Mouse (Mus musculus): ENCODE results near the gene Dcaf11.
A peak's percentile ranks its signal among the peaks of the same experiment; 100 is the strongest.

The Dcaf11 gene

DNA sequence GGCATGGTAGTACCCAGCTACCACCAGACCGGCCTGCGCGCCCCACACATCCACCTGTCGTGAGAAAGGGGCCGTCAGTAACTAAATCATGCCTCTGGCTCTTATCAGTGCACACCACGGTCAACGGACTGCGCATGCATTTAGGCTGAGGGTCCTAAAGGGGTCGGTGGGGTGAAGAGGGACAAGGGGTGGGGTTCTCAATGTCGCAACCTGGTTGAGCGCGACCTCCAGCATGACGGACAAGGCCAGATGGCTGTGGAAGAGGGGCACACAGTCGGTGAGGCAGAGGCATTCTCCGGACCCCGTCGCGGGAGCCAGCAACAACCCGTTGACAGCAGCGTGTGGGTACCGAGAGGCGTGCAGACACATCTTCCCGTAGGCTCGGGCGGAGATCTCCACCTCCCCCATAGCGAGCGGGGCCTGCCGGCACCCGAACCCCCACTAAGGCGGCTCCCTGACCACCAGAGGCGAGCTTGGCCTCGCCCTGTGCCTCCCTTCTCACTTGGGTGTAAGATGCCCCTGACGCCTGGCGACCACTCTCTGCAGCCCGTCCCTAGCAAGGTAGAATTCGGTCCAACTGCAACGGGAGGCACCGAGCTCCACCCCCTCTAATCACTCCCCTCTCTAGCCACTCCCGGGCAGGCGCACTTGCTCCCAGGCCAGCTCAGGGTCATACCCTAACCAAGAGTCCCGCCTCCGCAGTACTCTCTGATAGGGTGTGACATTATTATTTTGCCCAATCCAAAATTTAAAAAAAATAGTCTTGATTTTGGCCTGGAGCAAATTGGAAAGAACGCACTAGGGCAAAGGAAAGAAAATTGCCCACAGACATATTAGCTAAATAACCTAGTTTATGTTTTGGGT, 25.1 kb downstream of the Dcaf11 start, which contains the start of gene Emc9:
Emc9 (minus strand) TSS at position 601 of the 864 bp plus-strand sequence.
- peak; percentile 83 for DNase-seq (ENCODE audit: low spot score)

DNA sequence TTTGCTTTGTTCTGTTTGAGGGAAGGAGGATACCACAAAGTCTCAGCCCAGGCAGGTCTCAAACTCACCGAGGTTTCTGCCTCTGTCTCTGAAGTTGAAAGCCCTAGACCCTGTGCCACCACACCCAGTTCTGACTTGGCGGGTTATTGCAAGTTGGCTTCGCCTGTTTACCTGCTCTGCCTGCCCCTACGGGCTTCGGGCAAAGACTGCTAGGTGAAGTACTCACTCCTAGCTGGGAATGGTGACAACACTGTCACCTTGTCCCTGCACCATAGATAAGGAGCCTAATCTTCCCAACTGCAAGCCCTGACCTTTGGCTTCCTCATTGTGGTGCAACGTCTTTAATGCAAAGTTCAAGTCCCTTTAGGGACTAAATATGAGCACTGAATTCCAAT, 25.8 kb downstream of the Dcaf11 start:
- no peak for DNase-seq (ENCODE audit: low spot score)

DNA sequence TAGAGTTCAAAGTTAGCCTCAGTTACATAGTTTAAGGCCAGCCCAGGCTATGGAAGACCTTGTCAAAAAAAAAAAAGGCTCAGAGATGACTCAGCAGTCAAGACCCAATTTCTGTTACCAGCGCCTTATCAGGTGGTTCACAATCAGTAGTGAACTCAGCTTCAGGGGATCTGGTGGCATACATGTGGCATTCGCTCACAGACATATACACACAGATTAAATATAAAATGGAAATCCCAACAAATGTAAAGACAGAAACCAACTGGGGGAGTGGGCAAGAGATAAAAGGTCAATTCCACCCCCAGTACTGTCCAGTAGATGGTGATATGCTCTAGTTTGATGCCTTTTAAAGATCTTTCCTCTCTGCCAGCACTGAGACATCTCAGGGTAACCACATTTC, 26.3 kb downstream of the Dcaf11 start:
- no peak for DNase-seq (ENCODE audit: low spot score)

- no peak for DNase-seq (ENCODE audit: low spot score)
Observed at GRCm38 (mm10) chr14:55589271-55589670, 29.5 kb downstream of the Dcaf11 start.

GRCm38 (mm10) chr14:55589771-55590448, 30.1 kb downstream of the Dcaf11 start:
- DNase-seq (ENCODE audit: low spot score) = no peak

DNA sequence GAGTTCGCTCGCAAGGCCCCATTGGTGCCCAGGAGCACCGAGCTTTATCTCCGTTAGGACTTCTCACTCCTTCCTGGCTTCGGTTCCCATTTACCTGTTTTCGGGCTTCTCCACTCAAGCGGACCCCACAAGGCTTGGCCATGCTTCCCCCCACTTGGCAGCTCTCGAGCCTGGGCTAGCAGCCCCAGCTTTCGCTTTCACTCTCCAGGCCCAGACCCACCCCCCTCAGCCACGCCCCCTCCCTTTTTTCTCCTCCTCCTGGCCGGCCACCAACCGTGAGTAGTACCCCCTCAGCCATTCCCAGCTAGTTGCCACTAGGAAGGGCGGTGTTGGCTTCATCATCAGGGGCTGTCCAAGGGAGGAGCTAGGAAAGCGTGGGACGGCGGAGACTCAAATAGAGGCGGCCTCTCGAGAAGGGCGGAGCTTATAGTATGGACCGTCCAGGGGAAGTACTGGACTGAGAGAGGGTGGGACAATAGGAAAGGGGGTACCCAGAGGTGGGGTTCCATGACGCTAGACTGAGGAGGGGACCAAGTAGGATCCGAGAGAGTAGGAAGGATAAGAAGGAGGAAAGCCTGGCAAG, 31.0 kb downstream of the Dcaf11 start, which contains the start of gene Psme2:
Psme2 (minus strand) TSS at position 366 of the 583 bp plus-strand sequence.
- peak; percentile 92 for DNase-seq (ENCODE audit: low spot score)

DNA sequence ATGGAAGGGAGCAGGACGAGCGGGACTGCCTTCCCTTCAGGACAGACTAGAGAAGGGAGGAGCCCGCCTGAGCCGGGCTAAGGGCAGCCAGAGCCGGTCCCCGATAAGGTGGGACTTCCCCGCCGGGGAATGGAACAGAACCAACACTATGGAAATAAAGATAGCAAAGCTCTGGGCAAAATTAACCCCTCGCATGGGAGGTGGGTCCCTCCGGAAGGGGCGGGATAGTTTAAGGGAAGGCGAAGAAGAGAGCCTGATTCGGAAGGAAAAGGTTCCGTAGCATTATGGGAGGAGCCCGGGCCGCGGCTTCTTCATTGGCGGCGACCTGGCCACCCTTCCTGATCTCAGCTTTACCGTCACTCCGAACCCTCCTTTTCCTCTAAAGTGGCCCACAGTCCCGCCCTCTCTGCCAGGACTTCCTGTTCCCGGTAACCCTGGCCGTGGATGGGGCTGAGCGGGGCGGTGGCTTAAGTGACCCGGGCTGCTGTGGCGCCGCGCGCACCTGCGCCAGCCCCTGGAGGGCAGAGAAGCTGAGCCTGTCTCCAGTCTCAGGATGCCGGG, 31.6 kb downstream of the Dcaf11 start, which contains the start of gene Rnf31:
Rnf31 (plus strand) TSS at position 378 of the 561 bp plus-strand sequence.
- DNase-seq (ENCODE audit: low spot score) = peak; percentile 91

DNA sequence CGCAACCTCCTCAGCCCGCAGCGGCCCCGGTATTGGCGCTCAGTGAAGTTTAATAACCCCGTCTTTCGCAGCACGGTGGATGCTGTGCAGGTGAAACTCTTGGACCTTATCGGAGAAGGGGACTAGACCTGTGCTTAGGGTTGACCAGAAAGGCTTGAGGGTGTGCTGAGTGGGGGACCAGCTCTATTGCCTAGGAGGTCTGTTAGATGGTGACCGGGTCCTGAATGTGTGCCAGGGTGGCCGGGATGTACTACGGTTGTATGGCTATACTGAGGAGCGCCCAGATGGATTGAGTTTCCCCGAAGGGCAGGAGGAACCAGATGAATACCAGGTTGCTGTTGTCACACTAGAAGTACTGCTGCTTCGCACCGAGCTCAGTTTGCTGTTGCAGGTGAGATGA, 32.4 kb downstream of the Dcaf11 start:
- no peak for DNase-seq (ENCODE audit: low spot score)

GRCm38 (mm10) chr14:55596036-55596690, 36.4 kb downstream of the Dcaf11 start:
- DNase-seq (ENCODE audit: low spot score) = no peak

GRCm38 (mm10) chr14:55598521-55599390, 39.0 kb downstream of the Dcaf11 start:
- DNase-seq (ENCODE audit: low spot score) = no peak

- no peak for DNase-seq (ENCODE audit: low spot score)
Observed at GRCm38 (mm10) chr14:55603271-55603632, 43.4 kb downstream of the Dcaf11 start, which contains the start of gene Irf9. TSS of gene Irf9 (plus strand) at chr14:55603571.

GRCm38 (mm10) chr14:55603633-55604576, 44.1 kb downstream of the Dcaf11 start:
- peak; percentile 92 for DNase-seq (ENCODE audit: low spot score)

DNA sequence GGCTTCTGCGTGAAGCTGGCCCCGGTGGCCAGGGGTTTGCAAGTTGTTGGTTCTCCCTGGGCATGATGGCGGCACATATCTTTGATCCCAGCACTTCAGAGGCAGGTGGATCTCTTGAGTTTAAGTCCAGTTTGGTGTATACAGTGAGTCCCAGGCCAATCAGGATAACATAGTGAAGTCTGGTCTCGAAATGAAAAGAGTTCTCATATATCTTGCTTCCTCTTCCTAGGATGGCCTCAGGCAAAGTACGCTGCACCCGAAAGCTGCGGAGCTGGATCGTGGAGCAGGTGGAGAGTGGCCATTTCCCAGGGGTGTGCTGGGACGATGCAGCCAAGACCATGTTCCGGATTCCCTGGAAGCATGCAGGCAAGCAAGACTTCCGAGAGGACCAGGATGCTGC, 45.0 kb downstream of the Dcaf11 start:
- DNase-seq (ENCODE audit: low spot score) = no peak

- no peak for DNase-seq (ENCODE audit: low spot score)
Observed at GRCm38 (mm10) chr14:55605743-55606459, 46.1 kb downstream of the Dcaf11 start.

- DNase-seq (ENCODE audit: low spot score) = no peak
Observed at GRCm38 (mm10) chr14:55608339-55608738, 48.5 kb downstream of the Dcaf11 start.

DNA sequence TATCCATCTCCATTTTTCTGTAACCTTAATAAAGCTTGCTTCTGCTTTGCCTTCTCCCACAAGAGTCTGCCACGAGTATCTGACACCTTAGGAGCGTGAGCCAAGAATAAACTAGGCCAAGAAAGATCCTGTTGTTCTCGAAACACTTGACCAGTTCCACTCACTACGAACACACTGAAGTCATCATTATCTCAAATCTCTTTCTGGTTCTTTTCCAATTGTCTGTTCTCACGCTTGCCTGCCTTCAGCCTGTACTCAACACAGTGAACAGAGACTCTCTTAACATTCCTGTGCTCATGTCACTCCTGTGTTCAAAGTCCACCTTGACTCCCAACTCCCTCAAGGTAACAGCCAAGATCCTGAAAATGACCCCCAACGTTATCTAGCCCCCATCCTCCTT, 53.5 kb downstream of the Dcaf11 start:
- no peak for DNase-seq (ENCODE audit: low spot score)

DNA sequence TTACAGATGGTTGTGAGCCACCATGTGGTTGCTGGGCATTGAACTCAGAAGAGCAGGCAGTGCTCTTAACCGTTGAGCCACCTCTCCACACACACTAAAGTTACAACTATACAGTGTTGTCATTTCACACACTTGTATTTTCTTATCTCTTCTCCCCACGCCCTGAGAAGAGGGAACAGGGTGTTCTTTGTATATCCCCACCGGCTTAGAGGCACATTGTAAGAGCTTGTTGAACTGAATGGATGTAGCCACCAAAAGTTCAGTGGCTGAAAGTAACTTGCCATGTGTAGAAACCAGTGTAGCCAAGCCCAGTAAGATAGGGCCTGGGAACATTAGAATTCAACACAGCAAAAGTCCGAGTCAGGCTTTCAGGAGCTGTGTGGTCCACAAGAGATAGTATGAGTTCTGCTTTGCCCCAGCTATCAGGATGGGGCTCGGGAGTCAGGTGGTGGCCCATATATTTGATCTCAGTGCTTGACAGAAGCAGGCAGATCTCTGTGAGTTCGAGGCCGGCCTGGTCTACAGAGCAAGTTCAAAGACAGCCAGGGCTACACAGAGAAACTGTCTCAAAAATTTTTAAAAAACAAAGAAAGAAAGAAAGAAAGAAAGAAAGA, 54.9 kb downstream of the Dcaf11 start:
- DNase-seq (ENCODE audit: low spot score) = no peak

DNA sequence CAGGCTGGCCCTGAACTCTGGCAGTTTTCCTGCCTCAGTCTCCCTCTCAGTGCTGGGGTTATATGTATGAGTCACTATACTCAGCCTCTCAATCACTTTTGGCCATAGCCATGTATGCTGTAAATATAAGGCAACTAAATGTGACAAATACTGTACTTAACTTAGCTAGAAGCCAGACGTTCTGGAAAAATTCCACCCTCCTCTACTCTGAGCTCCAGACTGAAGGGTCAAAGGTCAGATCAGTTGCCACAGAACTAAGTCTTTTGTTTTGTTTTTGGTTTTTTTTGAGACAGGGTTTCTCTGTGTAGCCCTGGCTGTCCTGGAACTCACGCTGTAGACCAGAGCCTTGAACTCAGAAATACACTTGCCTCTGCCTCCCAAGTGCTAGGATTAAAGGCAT, 56.1 kb downstream of the Dcaf11 start:
- DNase-seq (ENCODE audit: low spot score) = no peak

DNA sequence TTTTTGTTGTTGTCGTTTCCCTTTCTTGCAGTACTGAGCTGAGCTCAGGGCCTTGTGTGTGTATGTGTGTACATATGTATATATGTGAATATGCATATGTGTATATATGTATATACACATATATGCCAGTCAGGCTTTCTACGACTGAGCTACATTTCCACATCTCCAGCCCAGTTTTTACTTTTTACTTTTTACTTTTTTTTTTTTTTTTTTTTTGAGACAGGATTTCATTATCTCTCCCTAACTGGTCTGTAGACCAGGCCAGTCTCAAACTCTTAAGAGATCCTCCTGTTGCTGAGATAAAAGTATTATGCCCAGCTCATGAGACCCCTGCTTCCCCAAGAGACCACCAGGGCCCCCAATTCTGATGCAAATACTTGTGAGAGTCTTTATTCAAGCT, 57.0 kb downstream of the Dcaf11 start:
- DNase-seq (ENCODE audit: low spot score) = no peak
